Mouse (Mus musculus): ENCODE results near the gene Rheb. TPM values are rescaled to one million over a fixed set of nuclear protein-coding genes. Genes with fewer than 3 reads are reported as not detected.
"Not testable (repeated sequence)": the region's sequence is repeated elsewhere in the genome, so short reads cannot be mapped to it uniquely, and the experiment has no call there.

Rheb gene
- polyA plus RNA-seq, 1 experiment from 2014 or later: 105 TPM

GRCm38 (mm10) chr5:24782957-24783356 lies 59.5 kb downstream of the Rheb start:
- Histone ChIP-seq H3K4me1 (replicated peaks) (no peaks in the 10 kb centered on the region), H3K27ac (no peak overlapping the region), H3K9me3 (replicated peaks) (no peaks in the 10 kb centered on the region), H3K36me3 (no peaks in the 10 kb centered on the region), H3K4me3 (replicated peaks) (no peak overlapping the region), H3K9ac (no peak overlapping the region), H3K27me3 (peaks cover 21% of the 10 kb centered on the region), H3K4me2 (no peak overlapping the region)
- WGBS (ENCODE audit: insufficient replicate concordance): 71% methylated on average over 4 of the region's 4 CpGs
- ATAC-seq (ENCODE audit: low read depth) (no peak), DNase-seq (no peak)

DNA sequence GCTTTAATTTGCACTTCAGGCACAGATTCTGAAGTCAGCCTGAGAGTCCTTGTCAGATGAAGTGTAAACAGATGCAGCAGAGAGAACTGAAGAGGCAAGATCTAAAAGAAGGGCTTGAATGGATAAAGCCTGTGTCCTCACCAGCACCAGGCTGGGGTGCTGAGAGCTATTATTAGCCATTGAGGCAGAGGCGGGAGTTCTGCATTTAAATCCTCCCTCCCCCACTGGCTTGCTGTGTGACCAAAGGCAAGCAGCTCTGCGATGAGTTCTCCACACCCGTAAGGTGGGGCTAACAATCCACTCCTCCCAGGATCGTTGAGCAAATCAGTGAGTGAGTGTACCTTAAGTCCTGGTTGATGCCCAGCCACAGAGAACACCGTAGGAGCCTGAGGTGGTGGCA lies 61.4 kb downstream of the Rheb start:
- Histone ChIP-seq H3K4me3 (replicated peaks) (no peak overlapping the region), H3K27ac (no peak overlapping the region), H3K36me3 (no peaks in the 10 kb centered on the region), H3K9me3 (replicated peaks) (no peaks in the 10 kb centered on the region), H3K27me3 (peaks cover 26% of the 10 kb centered on the region), H3K9ac (no peak overlapping the region), H3K4me1 (replicated peaks) (no peaks in the 10 kb centered on the region), H3K4me2 (no peak overlapping the region)
- DNase-seq: no peak
- ATAC-seq (ENCODE audit: low read depth): no peak
- WGBS (ENCODE audit: insufficient replicate concordance): 18% methylated on average over 5 of the region's 5 CpGs

DNA sequence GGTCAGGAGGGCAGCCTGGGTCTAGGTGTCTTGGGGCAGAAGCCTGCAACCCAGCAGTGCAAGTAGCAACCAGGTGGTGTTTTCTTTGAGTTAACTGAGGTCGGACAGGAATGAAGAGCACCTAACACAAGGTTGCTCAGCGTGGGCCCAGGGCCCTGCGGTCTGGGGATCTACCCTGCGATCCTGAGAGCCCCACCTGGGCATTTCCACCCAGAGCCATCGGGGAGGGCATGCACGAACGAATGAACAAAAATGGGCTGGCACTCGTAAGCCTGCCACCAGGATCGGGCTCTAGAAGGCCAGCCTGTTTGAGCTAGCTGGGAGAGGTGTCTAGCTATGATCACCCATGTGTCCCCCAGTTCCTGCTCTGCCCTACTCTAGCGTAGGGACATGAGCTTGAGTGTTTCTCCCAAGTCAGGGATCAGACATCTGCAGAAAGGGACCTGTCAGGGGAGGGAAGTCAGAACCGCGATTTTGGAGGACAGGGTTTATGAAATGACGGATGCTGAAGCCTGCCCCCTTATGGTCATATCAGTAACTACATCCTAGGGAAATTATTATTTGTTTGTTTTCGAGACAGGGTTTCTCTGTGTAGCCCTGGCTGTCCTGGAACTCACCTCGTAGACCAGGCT lies 62.4 kb downstream of the Rheb start:
- Histone ChIP-seq H3K27ac (no peak overlapping the region), H3K9me3 (replicated peaks) (no peaks in the 10 kb centered on the region), H3K36me3 (no peaks in the 10 kb centered on the region), H3K4me2 (no peak overlapping the region), H3K4me1 (replicated peaks) (no peaks in the 10 kb centered on the region), H3K27me3 (peaks cover 26% of the 10 kb centered on the region), H3K9ac (no peak overlapping the region), H3K4me3 (replicated peaks) (no peak overlapping the region)
- 31% methylated on average over 15 of the region's 15 CpGs for WGBS (ENCODE audit: insufficient replicate concordance)
- no peak for DNase-seq
- ATAC-seq (ENCODE audit: low read depth): no peak

DNA sequence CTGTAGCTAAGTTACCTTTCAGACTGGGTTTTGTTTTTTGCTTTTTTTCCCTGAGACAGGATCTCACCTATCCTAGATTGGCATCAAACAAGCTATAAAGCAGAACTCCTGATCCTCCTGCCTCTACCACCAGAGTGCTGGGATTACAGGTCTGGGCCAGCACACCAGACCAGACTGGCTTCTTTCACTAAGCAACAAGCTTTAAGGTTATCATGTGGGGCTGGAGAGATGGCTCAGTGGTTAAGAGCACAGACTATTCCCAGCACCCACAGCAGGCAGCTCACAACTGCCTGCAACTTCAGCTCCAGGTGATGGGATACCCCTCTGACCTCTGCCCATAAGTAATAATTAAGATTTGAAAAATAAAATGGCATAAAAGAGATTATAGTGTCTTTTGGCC lies 63.1 kb downstream of the Rheb start:
- no peak overlapping the region for H3K9ac ChIP-seq
- H3K27me3 ChIP-seq: peaks cover 26% of the 10 kb centered on the region
- H3K36me3 ChIP-seq: no peaks in the 10 kb centered on the region
- no peak overlapping the region for H3K4me2 ChIP-seq
- 0 out of 2 replicates have a peak, but pooled peaks cover 3% of the 10 kb centered on the region for H3K9me3 ChIP-seq (replicated peaks)
- no peak overlapping the region for H3K27ac ChIP-seq
- DNase-seq (no peak), ATAC-seq (ENCODE audit: low read depth) (no peak)
- H3K4me3 ChIP-seq (replicated peaks): no peak overlapping the region
- H3K4me1 ChIP-seq (replicated peaks): no peaks in the 10 kb centered on the region

DNA sequence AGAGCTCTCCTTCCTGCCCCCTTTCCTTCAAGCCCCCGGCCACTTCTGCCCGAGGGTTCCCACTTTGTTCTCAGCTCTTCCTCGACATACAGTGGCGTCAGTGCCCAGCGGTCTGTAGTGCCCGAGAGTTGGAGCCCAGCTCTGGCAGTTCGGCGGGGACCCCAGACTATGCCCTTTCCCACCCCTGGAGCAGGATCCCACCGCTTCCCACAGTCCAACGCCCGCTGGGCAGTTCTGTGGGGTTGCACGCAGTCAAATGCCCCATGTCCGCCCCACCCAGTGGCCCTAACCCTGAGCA lies 63.6 kb downstream of the Rheb start:
- Histone ChIP-seq H3K4me2 (no peak overlapping the region), H3K4me3 (replicated peaks) (no peak overlapping the region), H3K27me3 (peaks cover 26% of the 10 kb centered on the region), H3K9me3 (replicated peaks) (0 out of 2 replicates have a peak, but pooled peaks cover 3% of the 10 kb centered on the region), H3K27ac (no peak overlapping the region), H3K4me1 (replicated peaks) (no peaks in the 10 kb centered on the region), H3K9ac (no peak overlapping the region), H3K36me3 (no peaks in the 10 kb centered on the region)
- no peak for DNase-seq
- WGBS (ENCODE audit: insufficient replicate concordance): 50% methylated on average over 13 of the region's 13 CpGs
- no peak for ATAC-seq (ENCODE audit: low read depth)

DNA sequence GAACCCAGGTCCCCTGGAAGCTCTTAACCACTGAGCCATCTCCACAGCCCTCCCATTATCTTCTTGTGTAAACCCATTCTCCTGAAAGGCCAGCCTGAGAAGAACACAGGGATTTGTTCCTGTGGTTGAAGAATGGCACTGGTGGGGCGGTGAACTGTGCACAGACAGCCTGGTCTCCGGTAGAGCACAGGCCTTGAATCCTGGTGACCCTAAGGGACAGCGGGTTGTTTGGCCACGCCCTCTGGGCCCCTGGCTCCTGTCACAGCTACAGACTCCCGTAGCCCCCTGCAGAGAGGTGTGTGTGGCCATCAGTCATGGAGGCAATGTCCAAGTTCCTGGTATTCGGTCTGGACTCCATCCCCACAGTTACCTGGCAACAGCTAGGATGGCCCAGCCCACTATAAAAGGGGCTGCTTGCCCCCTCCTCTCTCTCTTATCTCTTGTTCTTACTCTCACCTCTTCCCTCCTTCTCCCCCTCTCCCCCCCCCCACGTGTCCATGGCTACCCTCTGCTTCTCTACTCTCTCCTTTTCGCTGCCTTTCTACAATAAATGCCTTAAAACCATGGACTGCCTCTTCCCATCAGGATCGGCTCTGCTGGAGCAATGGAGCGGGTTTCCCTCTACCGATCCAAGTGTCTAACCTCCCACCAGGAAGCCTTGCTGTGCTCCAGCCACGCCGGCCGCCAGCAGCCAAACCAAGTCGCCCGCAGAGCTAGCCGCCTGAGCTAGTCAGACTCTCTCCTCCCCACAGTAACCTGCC lies 64.2 kb downstream of the Rheb start:
- H3K27ac ChIP-seq: no peak overlapping the region
- no peak overlapping the region for H3K9ac ChIP-seq
- 33% methylated on average over 17 of the region's 17 CpGs for WGBS (ENCODE audit: insufficient replicate concordance)
- H3K9me3 ChIP-seq (replicated peaks): 0 out of 2 replicates have a peak, but pooled peaks cover 3% of the 10 kb centered on the region
- no peaks in the 10 kb centered on the region for H3K4me1 ChIP-seq (replicated peaks)
- no peak overlapping the region for H3K4me2 ChIP-seq
- ATAC-seq (ENCODE audit: low read depth) (no peak), DNase-seq (no peak)
- H3K27me3 ChIP-seq: peaks cover 26% of the 10 kb centered on the region
- H3K4me3 ChIP-seq (replicated peaks): no peak overlapping the region
- H3K36me3 ChIP-seq: no peaks in the 10 kb centered on the region

- H3K36me3 ChIP-seq: no peaks in the 10 kb centered on the region
- no peak overlapping the region for H3K4me3 ChIP-seq (replicated peaks)
- H3K4me1 ChIP-seq (replicated peaks): no peaks in the 10 kb centered on the region
- H3K27ac ChIP-seq: no peak overlapping the region
- H3K9me3 ChIP-seq (replicated peaks): 0 out of 2 replicates have a peak, but pooled peaks cover 3% of the 10 kb centered on the region
- no peak overlapping the region for H3K9ac ChIP-seq
- no peak for DNase-seq
- peaks cover 26% of the 10 kb centered on the region for H3K27me3 ChIP-seq
- 39% methylated on average over 4 of the region's 4 CpGs for WGBS (ENCODE audit: insufficient replicate concordance)
- H3K4me2 ChIP-seq: no peak overlapping the region
- ATAC-seq (ENCODE audit: low read depth): no peak
These were observed 65.7 kb downstream of the Rheb start for GRCm38 (mm10) chr5:24776681-24777080.

DNA sequence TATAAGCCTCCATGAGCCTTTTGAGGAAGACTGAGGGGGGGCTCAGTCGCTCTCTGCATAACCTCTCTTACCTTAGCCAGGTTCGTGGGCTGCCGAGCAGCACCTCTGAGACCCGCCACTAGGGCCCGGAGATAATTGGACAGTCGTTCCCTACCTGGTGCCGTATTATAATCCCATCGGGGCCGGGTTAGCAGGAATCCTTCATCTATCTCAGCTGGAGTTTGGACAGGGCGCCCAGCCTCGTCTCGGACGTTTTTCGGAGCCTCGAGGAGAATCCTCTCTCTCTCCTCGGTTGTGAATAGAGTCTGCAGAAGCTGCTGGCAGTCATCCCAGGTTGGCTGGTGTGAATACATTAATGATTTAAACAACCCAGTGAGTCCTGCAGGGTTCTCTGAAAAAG lies 67.9 kb downstream of the Rheb start:
- H3K4me1 ChIP-seq (replicated peaks); H3K36me3 ChIP-seq; DNase-seq; H3K4me2 ChIP-seq; H3K27ac ChIP-seq; H3K9me3 ChIP-seq (replicated peaks); H3K4me3 ChIP-seq (replicated peaks); ATAC-seq (ENCODE audit: low read depth); H3K9ac ChIP-seq: not testable (repeated sequence)
- H3K27me3 ChIP-seq: peaks cover 20% of the 10 kb centered on the region
- WGBS (ENCODE audit: insufficient replicate concordance): 84% methylated on average over 16 of the region's 16 CpGs

GRCm38 (mm10) chr5:24757816-24758215 lies 84.6 kb downstream of the Rheb start, which contains the start of gene Crygn:
Gene Crygn, minus strand, starts transcription at chr5:24758008.
- WGBS (ENCODE audit: insufficient replicate concordance): 54% methylated on average over 18 of the region's 18 CpGs

DNA sequence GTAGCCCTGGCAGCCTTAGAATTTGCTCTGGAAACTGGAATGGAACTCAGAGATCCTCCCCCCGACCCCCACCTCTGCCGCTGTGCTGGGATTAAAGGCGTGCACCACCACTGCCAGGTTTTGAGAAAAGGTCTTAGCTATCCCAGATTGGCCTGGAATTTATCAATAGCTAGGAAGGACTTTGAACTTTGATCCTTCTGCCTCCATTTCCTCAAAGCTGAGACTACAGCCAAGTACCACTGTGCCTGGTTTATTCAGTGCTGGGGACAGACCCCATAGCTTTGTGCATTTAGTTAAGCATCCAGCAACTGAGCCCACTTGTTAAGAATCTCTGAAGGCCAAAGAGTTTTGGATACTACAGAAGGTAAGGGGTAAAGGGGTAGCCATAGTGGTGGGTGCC lies 85.5 kb downstream of the Rheb start:
- Histone ChIP-seq H3K36me3 (no peaks in the 10 kb centered on the region), H3K4me1 (replicated peaks) (0 out of 2 replicates have a peak, but pooled peaks cover 4% of the 10 kb centered on the region), H3K4me2 (no peak overlapping the region), H3K9ac (no peak overlapping the region), H3K27me3 (peaks cover 12% of the 10 kb centered on the region), H3K4me3 (replicated peaks) (no peak overlapping the region), H3K27ac (no peak overlapping the region), H3K9me3 (replicated peaks) (no peaks in the 10 kb centered on the region)
- no peak for ATAC-seq (ENCODE audit: low read depth)
- DNase-seq: no peak
- 57% methylated on average over 3 of the region's 3 CpGs for WGBS (ENCODE audit: insufficient replicate concordance)

More at GRCm38 (mm10) chr5:24757816-24758215, 84.6 kb downstream of the Rheb start, which contains the start of gene Crygn:
- H3K27me3 ChIP-seq: peaks cover 4% of the 10 kb centered on the region; the same call in 1 of the 2 replicates
- H3K9ac ChIP-seq: no peak within 1 kb of the TSS
- no peaks in the 10 kb centered on the region for H3K9me3 ChIP-seq (replicated peaks)
- H3K4me2 ChIP-seq: no peak within 1 kb of the TSS
- DNase-seq: no peak
- no peak for ATAC-seq (ENCODE audit: low read depth)
- no peak within 1 kb of the TSS for H3K4me3 ChIP-seq (replicated peaks)
- H3K36me3 ChIP-seq: no peaks in the 10 kb centered on the region
- no peaks in the 10 kb centered on the region for H3K4me1 ChIP-seq (replicated peaks)
- no peak within 1 kb of the TSS for H3K27ac ChIP-seq
